Mouse (Mus musculus): ENCODE data around the gene Pate3.
"Not testable (repeated sequence)": the region's sequence is repeated elsewhere in the genome, so short reads cannot be mapped to it uniquely, and the experiment has no call there.

Gene Pate3

GRCm38 (mm10) chr9:35648102-35648501 is at the start of gene Pate3:
Gene Pate3 (minus strand): TSS chr9:35648202.
- DNase-seq (ENCODE audit: low spot score in 2 of 2): no peak

DNA sequence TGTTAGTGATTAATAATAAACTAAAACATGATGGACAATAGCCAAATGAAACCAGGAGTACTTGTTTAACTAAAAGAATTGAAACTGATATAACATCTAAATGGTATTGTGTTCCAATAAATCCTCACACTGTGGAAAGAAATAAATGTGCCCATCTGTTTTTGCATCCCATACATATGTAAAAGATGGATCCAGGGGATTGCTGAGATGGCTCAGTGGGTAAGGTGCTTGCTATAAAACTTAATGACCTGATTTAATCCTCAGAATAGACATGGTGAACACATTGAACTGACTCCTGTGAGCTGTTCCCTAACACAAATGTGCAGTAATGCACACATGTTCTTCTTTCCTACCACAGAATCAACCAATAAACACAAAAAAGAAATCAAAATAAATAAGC is 43.9 kb upstream of the Pate3 start:
- DNase-seq (ENCODE audit: low spot score in 2 of 2): no peak

GRCm38 (mm10) chr9:35687013-35687412 is 39.0 kb upstream of the Pate3 start, which contains the start of gene Pate1:
Gene Pate1 (minus strand): TSS chr9:35687390.
- no peak for DNase-seq (ENCODE audit: low spot score in 2 of 2)

- DNase-seq (ENCODE audit: low spot score in 2 of 2): no peak
Observed at GRCm38 (mm10) chr9:35673557-35673956, 25.6 kb upstream of the Pate3 start.

DNA sequence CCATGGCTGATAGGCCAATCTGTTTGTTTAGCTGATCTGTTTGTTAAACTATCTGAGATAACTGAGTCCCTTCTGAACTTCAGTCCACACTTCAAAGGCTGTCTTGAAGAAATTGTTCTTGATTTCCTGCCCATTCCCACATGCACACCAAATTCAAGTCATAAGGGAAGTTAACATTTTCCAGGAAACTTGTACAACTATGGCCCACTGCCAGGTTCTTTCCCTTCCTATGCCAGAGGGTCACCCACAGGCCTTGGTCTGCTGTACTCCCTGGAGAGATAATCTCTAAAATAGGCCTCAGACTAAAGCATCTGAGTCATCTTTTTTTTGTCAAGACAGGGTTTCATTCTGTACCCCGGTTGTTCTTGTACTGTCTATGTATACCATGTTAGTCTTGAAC is 15.0 kb downstream of the Pate3 start:
- DNase-seq (ENCODE audit: low spot score in 2 of 2): no peak

GRCm38 (mm10) chr9:35616784-35617183 is 31.2 kb downstream of the Pate3 start:
- DNase-seq (ENCODE audit: low spot score in 2 of 2): not testable (repeated sequence)

DNA sequence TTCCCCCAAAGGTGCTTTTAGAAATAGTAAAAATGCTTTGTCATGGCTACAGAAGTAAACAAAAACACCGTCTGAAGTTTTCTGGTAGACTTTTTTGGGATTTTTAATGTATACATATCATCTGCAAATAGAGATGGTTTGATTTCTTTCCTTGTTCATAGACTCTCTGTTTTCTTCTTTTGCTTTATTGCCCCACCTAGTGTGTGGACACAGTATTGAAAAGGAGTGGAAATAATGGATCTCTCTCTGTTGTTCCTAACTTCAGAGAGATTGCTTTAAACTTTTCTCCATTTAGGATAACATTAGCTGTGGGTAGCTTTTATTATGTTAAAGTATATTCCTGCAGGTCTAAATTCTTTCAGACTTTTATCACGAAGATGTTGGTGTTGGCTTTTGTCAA is 34.0 kb downstream of the Pate3 start:
- no peak for DNase-seq (ENCODE audit: low spot score in 2 of 2)

DNA sequence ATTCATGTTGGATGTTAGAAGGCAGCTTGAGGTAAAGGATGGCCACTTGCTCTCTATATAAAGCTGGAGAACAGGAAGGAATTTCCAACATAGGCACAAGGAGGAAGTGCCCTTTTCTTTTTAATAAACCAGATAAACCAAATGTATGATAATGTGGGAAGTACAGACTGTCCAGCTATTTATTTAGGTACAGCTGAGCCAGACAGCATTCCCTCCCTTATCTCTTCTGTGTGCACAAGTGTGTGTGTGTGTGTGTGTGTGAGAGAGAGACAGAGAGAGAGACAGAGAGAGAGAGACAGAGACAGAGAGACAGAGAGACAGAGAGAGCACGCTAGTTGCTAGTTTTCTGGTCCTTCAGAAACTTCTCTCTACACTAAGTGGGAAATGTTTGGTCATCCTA is 36.2 kb downstream of the Pate3 start, which contains the start of gene Pate4:
Gene Pate4, minus strand, starts transcription at position 101 of the 400 bp plus-strand sequence.
- DNase-seq (ENCODE audit: low spot score in 2 of 2): no peak

- no peak for DNase-seq (ENCODE audit: low spot score in 2 of 2)
Observed at GRCm38 (mm10) chr9:35607647-35608405, 40.2 kb downstream of the Pate3 start.

All from thymus, postnatal 10 days (tissue).